Mouse (Mus musculus): Measurements from ENCODE around the gene Zc3h7a. TPM values are rescaled to one million over a fixed set of nuclear protein-coding genes. Genes with fewer than 3 reads are reported as not detected.

Gene Zc3h7a
- polyA plus RNA-seq, 1 experiment from 2014 or later, result 106 TPM

- peak overlapping the region; percentile 71 for H3K4me2 ChIP-seq
- H3K9me3 ChIP-seq, result no peaks in the 10 kb centered on the region
- peaks cover 27% of the 10 kb centered on the region for H3K4me1 ChIP-seq
- peak overlapping the region; percentile 92 for H3K4me3 ChIP-seq (replicated peaks)
- peak overlapping the region; percentile 91 for H3K27ac ChIP-seq
- H3K36me3 ChIP-seq (replicated peaks), result peaks cover 14% of the 10 kb centered on the region
- 1% methylated on average over 34 of the region's 34 CpGs for WGBS
- peak overlapping the region; percentile 85 for H3K9ac ChIP-seq
- ATAC-seq (ENCODE audit: low FRiP score), result no peak
- H3K27me3 ChIP-seq, result no peaks in the 10 kb centered on the region
Observed at GRCm38 (mm10) chr16:11133476-11134347, 42.5 kb downstream of the Zc3h7a start.

- Histone ChIP-seq H3K27me3 (no peaks in the 10 kb centered on the region), H3K4me3 (replicated peaks) (peak overlapping the region; percentile 92), H3K4me1 (peaks cover 27% of the 10 kb centered on the region), H3K9ac (peak overlapping the region; percentile 85; the same call in 1 of the 2 replicates), H3K9me3 (no peaks in the 10 kb centered on the region), H3K27ac (no peak overlapping the region), H3K36me3 (replicated peaks) (peaks cover 11% of the 10 kb centered on the region), H3K4me2 (peak overlapping the region; percentile 71)
- 37% methylated on average over 2 of the region's 2 CpGs for WGBS
- no peak for ATAC-seq (ENCODE audit: low FRiP score)
Observed at GRCm38 (mm10) chr16:11132839-11133238, 43.4 kb downstream of the Zc3h7a start.

GRCm38 (mm10) chr16:11128301-11128700 lies 47.9 kb downstream of the Zc3h7a start:
- Histone ChIP-seq H3K4me3 (replicated peaks) (no peak overlapping the region), H3K9me3 (no peaks in the 10 kb centered on the region), H3K27ac (no peak overlapping the region), H3K36me3 (replicated peaks) (peaks cover 26% of the 10 kb centered on the region), H3K27me3 (no peaks in the 10 kb centered on the region), H3K9ac (no peak overlapping the region), H3K4me2 (no peak overlapping the region), H3K4me1 (peaks cover 15% of the 10 kb centered on the region)
- WGBS, result 93% methylated on average over 11 of the region's 11 CpGs
- no peak for ATAC-seq (ENCODE audit: low FRiP score)

- no peaks in the 10 kb centered on the region for H3K4me1 ChIP-seq
- H3K27ac ChIP-seq, result no peak overlapping the region
- H3K4me3 ChIP-seq (replicated peaks), result no peak overlapping the region
- no peak for ATAC-seq (ENCODE audit: low FRiP score)
- no peaks in the 10 kb centered on the region for H3K9me3 ChIP-seq
- H3K4me2 ChIP-seq, result no peak overlapping the region
- no peak overlapping the region for H3K9ac ChIP-seq
- no peaks in the 10 kb centered on the region for H3K27me3 ChIP-seq
- 93% methylated on average over 2 of the region's 2 CpGs for WGBS
- H3K36me3 ChIP-seq (replicated peaks), result peaks cover 29% of the 10 kb centered on the region
Observed at GRCm38 (mm10) chr16:11125371-11125770, 50.8 kb downstream of the Zc3h7a start.

- Histone ChIP-seq H3K4me2 (no peak overlapping the region), H3K9ac (no peak overlapping the region), H3K4me3 (replicated peaks) (no peak overlapping the region), H3K36me3 (replicated peaks) (peaks cover 37% of the 10 kb centered on the region), H3K9me3 (no peaks in the 10 kb centered on the region), H3K27me3 (no peaks in the 10 kb centered on the region), H3K4me1 (no peaks in the 10 kb centered on the region), H3K27ac (no peak overlapping the region)
- WGBS, result 87% methylated on average over 1 of the region's 1 CpGs
- no peak for ATAC-seq (ENCODE audit: low FRiP score)
Observed at GRCm38 (mm10) chr16:11124110-11124509, 52.1 kb downstream of the Zc3h7a start.

GRCm38 (mm10) chr16:11122625-11123024 lies 53.6 kb downstream of the Zc3h7a start:
- H3K9me3 ChIP-seq, result no peaks in the 10 kb centered on the region
- no peak overlapping the region for H3K9ac ChIP-seq
- H3K27me3 ChIP-seq, result no peaks in the 10 kb centered on the region
- WGBS, result 95% methylated on average over 2 of the region's 2 CpGs
- ATAC-seq (ENCODE audit: low FRiP score), result no peak
- no peak overlapping the region for H3K27ac ChIP-seq
- H3K36me3 ChIP-seq (replicated peaks), result peaks cover 38% of the 10 kb centered on the region
- no peak overlapping the region for H3K4me2 ChIP-seq
- H3K4me1 ChIP-seq, result no peaks in the 10 kb centered on the region
- no peak overlapping the region for H3K4me3 ChIP-seq (replicated peaks)

GRCm38 (mm10) chr16:11109198-11109740 lies 66.9 kb downstream of the Zc3h7a start:
- Histone ChIP-seq H3K9me3 (no peaks in the 10 kb centered on the region), H3K4me2 (no peak overlapping the region), H3K27me3 (no peaks in the 10 kb centered on the region), H3K4me1 (no peaks in the 10 kb centered on the region), H3K27ac (no peak overlapping the region), H3K4me3 (replicated peaks) (no peak overlapping the region), H3K9ac (no peak overlapping the region), H3K36me3 (replicated peaks) (0 out of 2 replicates have a peak, but pooled peaks cover 3% of the 10 kb centered on the region)
- ATAC-seq (ENCODE audit: low FRiP score), result no peak
- 72% methylated on average over 4 of the region's 4 CpGs for WGBS

GRCm38 (mm10) chr16:11104905-11105304 lies 71.3 kb downstream of the Zc3h7a start:
- WGBS, result 86% methylated on average over 1 of the region's 1 CpGs
- Histone ChIP-seq H3K36me3 (replicated peaks) (0 out of 2 replicates have a peak, but pooled peaks cover 3% of the 10 kb centered on the region), H3K4me3 (replicated peaks) (no peak overlapping the region), H3K27me3 (no peaks in the 10 kb centered on the region), H3K9me3 (no peaks in the 10 kb centered on the region), H3K4me1 (no peaks in the 10 kb centered on the region), H3K9ac (no peak overlapping the region), H3K4me2 (no peak overlapping the region), H3K27ac (no peak overlapping the region)
- ATAC-seq (ENCODE audit: low FRiP score), result no peak

- WGBS, result 87% methylated on average over 3 of the region's 3 CpGs
- no peaks in the 10 kb centered on the region for H3K27me3 ChIP-seq
- no peak overlapping the region for H3K27ac ChIP-seq
- H3K4me3 ChIP-seq (replicated peaks), result no peak overlapping the region
- no peak overlapping the region for H3K4me2 ChIP-seq
- H3K36me3 ChIP-seq (replicated peaks), result 0 out of 2 replicates have a peak, but pooled peaks cover 13% of the 10 kb centered on the region
- H3K9ac ChIP-seq, result no peak overlapping the region
- H3K4me1 ChIP-seq, result peaks cover 3% of the 10 kb centered on the region; the same call in 1 of the 2 replicates
- no peak for ATAC-seq (ENCODE audit: low FRiP score)
- no peaks in the 10 kb centered on the region for H3K9me3 ChIP-seq
Observed at GRCm38 (mm10) chr16:11097301-11097700, 78.9 kb downstream of the Zc3h7a start.

GRCm38 (mm10) chr16:11093717-11094386 lies 82.3 kb downstream of the Zc3h7a start:
- no peak overlapping the region for H3K27ac ChIP-seq
- WGBS, result 93% methylated on average over 13 of the region's 13 CpGs
- H3K4me2 ChIP-seq, result no peak overlapping the region
- peaks cover 3% of the 10 kb centered on the region; the same call in 1 of the 2 replicates for H3K4me1 ChIP-seq
- H3K9me3 ChIP-seq, result no peaks in the 10 kb centered on the region
- ATAC-seq (ENCODE audit: low FRiP score), result no peak
- H3K9ac ChIP-seq, result no peak overlapping the region
- H3K36me3 ChIP-seq (replicated peaks), result peaks cover 33% of the 10 kb centered on the region
- no peak overlapping the region for H3K4me3 ChIP-seq (replicated peaks)
- H3K27me3 ChIP-seq, result no peaks in the 10 kb centered on the region

- Histone ChIP-seq H3K4me1 (peaks cover 7% of the 10 kb centered on the region; the same call in 1 of the 2 replicates), H3K36me3 (replicated peaks) (peaks cover 42% of the 10 kb centered on the region), H3K9ac (no peak overlapping the region), H3K9me3 (no peaks in the 10 kb centered on the region), H3K4me3 (replicated peaks) (no peak overlapping the region), H3K4me2 (no peak overlapping the region), H3K27me3 (no peaks in the 10 kb centered on the region), H3K27ac (no peak overlapping the region)
- no peak for ATAC-seq (ENCODE audit: low FRiP score)
- 83% methylated on average over 3 of the region's 3 CpGs for WGBS
Observed at GRCm38 (mm10) chr16:11092523-11092922, 83.7 kb downstream of the Zc3h7a start.

GRCm38 (mm10) chr16:11092061-11092460 lies 84.1 kb downstream of the Zc3h7a start:
- Histone ChIP-seq H3K4me2 (no peak overlapping the region), H3K27me3 (no peaks in the 10 kb centered on the region), H3K4me3 (replicated peaks) (no peak overlapping the region), H3K27ac (no peak overlapping the region), H3K9ac (no peak overlapping the region), H3K4me1 (peaks cover 8% of the 10 kb centered on the region; the same call in 1 of the 2 replicates), H3K36me3 (replicated peaks) (peaks cover 42% of the 10 kb centered on the region), H3K9me3 (no peaks in the 10 kb centered on the region)
- ATAC-seq (ENCODE audit: low FRiP score), result no peak
- 85% methylated on average over 4 of the region's 4 CpGs for WGBS
